Mouse (Mus musculus) erythroblast, embryonic 14.5 days (primary cell): Measurements from ENCODE around the gene D13Ertd608e.
"Not testable (repeated sequence)": the region's sequence is repeated elsewhere in the genome, so short reads cannot be mapped to it uniquely, and the experiment has no call there.

Source experiments
- GATA1 ChIP-seq: IDR thresholded peaks from 2 replicates; pipeline ENCODE4 v1.6.1; 2012; ENCODE audit warnings: low read length, inconsistent platforms, mixed read lengths
- TAL1 ChIP-seq: IDR thresholded peaks from 3 replicates; pipeline ENCODE4 v1.6.1; 2012; ENCODE audit warnings: low read length, inconsistent platforms, mixed read lengths

DNA sequence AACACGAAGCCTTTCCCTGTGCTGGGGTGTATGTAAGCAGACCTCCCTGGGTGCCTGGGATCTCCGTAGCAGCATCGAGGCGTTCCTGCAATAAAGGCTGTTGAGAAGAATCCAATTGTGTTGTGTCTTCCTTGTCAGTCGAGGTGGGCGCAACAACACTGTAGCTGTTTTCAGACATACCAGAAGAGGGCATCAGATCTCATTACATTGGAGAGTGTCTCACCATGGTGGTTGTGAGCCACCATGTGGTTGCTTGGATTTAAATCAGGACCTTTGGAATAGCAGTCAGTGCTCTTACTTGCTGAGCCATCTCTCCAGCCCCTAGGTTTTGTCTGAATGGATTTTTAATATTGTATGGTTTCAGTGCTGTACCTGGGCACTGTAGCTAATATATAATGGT, 4.2 kb downstream of the D13Ertd608e start:
- TF ChIP-seq TAL1, GATA1: not testable (repeated sequence)
